Mouse (Mus musculus): ENCODE measurements around the gene Prss32. TPM values are rescaled to one million over a fixed set of nuclear protein-coding genes. Genes with fewer than 3 reads are reported as not detected.

The Prss32 gene
- polyA plus RNA-seq, 1 experiment = 0.14 TPM

DNA sequence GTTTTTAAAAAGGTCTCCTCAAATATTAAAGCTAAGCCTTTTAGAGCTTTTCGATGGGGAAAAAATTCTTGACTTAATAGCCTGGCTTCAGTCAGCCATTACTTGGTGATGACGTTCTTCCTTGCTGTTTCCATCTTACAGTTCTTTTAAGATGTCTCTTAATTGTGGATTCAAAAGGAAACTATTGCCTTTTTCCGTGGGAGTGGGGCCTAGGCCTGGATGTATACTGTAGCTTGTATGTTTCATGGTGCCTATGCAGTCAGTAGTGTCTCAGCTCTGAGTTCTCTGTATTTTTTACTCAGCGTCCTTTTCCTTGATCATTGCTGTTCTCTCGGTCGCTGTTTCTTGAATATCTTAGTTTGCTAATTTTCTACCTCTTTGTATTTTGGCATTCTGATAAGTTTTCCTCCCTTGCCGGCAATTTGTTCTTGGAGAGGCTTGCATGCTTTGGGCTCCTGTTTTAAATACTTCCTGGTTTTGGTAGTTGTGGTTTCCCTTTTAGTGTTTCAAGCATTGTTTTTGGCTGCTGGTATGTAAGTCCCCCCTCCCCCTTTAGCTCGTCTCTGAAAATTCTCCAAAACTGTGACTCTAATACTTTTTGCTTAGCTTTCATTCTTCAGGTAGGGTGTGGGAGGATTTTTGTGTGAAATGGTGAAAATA is 39.1 kb upstream of the Prss32 start:
- DNase-seq (ENCODE audit: low read depth in 1 of 2, low spot score in 2 of 2) = no peak
- H3K27ac ChIP-seq (ENCODE audit: insufficient read depth, low read length) = peak overlapping the region; percentile 95
- TF ChIP-seq CTCF (IDR thresholded peaks at IDR 0.05; ENCODE audit: extremely low read depth, insufficient read depth, insufficient read length, insufficient replicate concordance) (no peak), POLR2A (IDR thresholded peaks at IDR 0.05; ENCODE audit: low read depth, low read length) (no peak)
- peaks cover 11% of the 10 kb centered on the region for H3K4me1 ChIP-seq (ENCODE audit: control insufficient read depth, insufficient read depth, insufficient read length)
- H3K36me3 ChIP-seq (ENCODE audit: control insufficient read depth, insufficient read depth, low read length) = peaks cover 18% of the 10 kb centered on the region
- peak overlapping the region; percentile 90 for H3K4me3 ChIP-seq (ENCODE audit: extremely low read depth, insufficient read depth, insufficient read length)
- H3K27me3 ChIP-seq (ENCODE audit: control insufficient read depth, insufficient read depth, low read length) = no peaks in the 10 kb centered on the region
- WGBS = under 1% methylated on average over 8 of the region's 8 CpGs

DNA sequence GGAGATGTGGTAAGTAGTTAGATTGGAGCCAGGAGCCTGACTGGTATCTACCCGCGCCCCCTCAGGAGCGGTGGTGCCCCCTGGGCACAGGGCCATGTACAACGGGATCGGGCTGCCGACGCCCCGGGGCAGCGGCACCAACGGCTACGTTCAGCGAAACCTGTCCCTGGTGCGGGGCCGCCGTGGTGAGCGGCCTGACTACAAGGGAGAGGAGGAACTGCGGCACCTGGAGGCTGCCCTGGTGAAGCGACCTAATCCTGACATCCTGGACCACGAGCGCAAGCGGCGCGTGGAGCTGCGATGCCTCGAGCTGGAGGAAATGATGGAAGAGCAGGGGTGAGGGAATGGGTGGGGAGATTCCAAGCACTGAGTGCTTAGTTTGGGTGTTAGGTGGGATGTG is 36.8 kb upstream of the Prss32 start:
- no peak for DNase-seq (ENCODE audit: low read depth in 1 of 2, low spot score in 2 of 2)
- peaks cover 35% of the 10 kb centered on the region for H3K36me3 ChIP-seq (ENCODE audit: control insufficient read depth, insufficient read depth, low read length)
- no peak overlapping the region for H3K27ac ChIP-seq (ENCODE audit: insufficient read depth, low read length)
- H3K27me3 ChIP-seq (ENCODE audit: control insufficient read depth, insufficient read depth, low read length) = no peaks in the 10 kb centered on the region
- no peak for TF ChIP-seq POLR2A (IDR thresholded peaks at IDR 0.05; ENCODE audit: low read depth, low read length)
- TF ChIP-seq CTCF (IDR thresholded peaks at IDR 0.05; ENCODE audit: extremely low read depth, insufficient read depth, insufficient read length, insufficient replicate concordance) = no peak
- peaks cover 11% of the 10 kb centered on the region for H3K4me1 ChIP-seq (ENCODE audit: control insufficient read depth, insufficient read depth, insufficient read length)
- H3K4me3 ChIP-seq (ENCODE audit: extremely low read depth, insufficient read depth, insufficient read length) = peak overlapping the region; percentile 13; the same call in 1 of the 2 replicates
- 73% methylated on average over 25 of the region's 25 CpGs for WGBS

DNA sequence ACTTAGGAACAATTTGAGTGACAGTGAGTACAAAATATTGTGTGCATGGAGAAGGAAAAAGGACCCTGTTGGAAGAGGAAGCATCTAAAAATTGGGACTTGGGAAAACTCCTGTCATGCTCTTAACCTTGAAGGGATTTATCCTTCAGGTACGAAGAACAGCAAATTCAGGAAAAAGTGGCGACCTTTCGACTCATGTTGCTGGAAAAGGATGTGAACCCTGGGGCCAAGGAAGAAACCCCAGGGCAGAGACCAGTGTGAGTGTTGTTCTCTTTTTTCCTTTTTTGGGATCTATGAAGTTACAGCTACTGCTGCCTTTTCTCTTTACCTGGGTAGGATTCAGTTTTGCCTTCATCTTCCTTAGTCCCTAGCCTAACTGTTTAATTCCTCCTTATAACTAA is 35.7 kb upstream of the Prss32 start:
- H3K27ac ChIP-seq (ENCODE audit: insufficient read depth, low read length) = no peak overlapping the region
- no peak for TF ChIP-seq POLR2A (IDR thresholded peaks at IDR 0.05; ENCODE audit: low read depth, low read length)
- TF ChIP-seq CTCF (IDR thresholded peaks at IDR 0.05; ENCODE audit: extremely low read depth, insufficient read depth, insufficient read length, insufficient replicate concordance) = no peak
- no peaks in the 10 kb centered on the region for H3K27me3 ChIP-seq (ENCODE audit: control insufficient read depth, insufficient read depth, low read length)
- DNase-seq (ENCODE audit: low read depth in 1 of 2, low spot score in 2 of 2) = no peak
- H3K36me3 ChIP-seq (ENCODE audit: control insufficient read depth, insufficient read depth, low read length) = peaks cover 41% of the 10 kb centered on the region
- WGBS = 86% methylated on average over 3 of the region's 3 CpGs
- H3K4me3 ChIP-seq (ENCODE audit: extremely low read depth, insufficient read depth, insufficient read length) = no peak overlapping the region
- peaks cover 9% of the 10 kb centered on the region for H3K4me1 ChIP-seq (ENCODE audit: control insufficient read depth, insufficient read depth, insufficient read length)

DNA sequence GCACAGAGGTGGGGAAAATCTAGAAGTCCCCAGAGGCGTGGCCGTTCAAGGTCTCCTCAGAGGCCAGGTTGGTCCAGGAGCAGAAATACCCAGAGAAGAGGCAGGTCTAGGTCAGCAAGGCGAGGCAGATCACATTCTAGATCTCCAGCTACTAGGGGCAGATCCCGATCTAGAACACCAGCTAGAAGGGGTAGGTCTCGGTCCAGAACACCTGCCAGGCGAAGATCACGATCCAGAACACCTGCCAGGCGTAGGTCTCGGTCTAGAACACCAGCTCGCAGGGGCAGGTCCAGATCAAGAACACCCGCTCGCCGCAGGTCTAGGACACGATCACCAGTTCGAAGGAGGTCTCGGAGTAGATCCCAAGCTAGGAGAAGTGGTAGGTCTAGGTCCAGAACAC is 28.0 kb upstream of the Prss32 start:
- TF ChIP-seq POLR2A (IDR thresholded peaks at IDR 0.05; ENCODE audit: low read depth, low read length) (no peak), CTCF (IDR thresholded peaks at IDR 0.05; ENCODE audit: extremely low read depth, insufficient read depth, insufficient read length, insufficient replicate concordance) (no peak)
- peaks cover 77% of the 10 kb centered on the region for H3K36me3 ChIP-seq (ENCODE audit: control insufficient read depth, insufficient read depth, low read length)
- no peak for DNase-seq (ENCODE audit: low read depth in 1 of 2, low spot score in 2 of 2)
- no peak overlapping the region for H3K4me3 ChIP-seq (ENCODE audit: extremely low read depth, insufficient read depth, insufficient read length)
- no peak overlapping the region for H3K27ac ChIP-seq (ENCODE audit: insufficient read depth, low read length)
- no peaks in the 10 kb centered on the region for H3K27me3 ChIP-seq (ENCODE audit: control insufficient read depth, insufficient read depth, low read length)
- 96% methylated on average over 16 of the region's 16 CpGs for WGBS
- H3K4me1 ChIP-seq (ENCODE audit: control insufficient read depth, insufficient read depth, insufficient read length) = no peaks in the 10 kb centered on the region

DNA sequence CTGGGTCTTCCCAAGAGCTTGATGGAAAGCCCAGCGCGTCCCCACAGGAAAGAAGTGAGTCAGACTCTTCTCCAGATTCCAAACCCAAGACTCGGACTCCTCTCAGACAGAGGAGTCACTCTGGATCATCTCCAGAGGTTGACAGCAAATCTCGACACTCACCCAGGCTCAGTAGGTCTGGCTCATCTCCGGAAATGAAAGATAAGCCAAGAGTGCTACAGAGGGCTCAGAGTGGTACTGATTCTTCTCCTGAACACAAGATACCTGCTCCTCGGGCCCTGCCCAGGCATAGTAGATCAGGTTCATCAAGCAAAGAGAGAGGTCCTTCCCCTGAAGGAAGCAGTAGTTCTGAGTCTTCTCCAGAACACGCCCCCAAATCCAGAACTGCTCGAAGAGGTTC is 25.1 kb upstream of the Prss32 start:
- TF ChIP-seq POLR2A (IDR thresholded peaks at IDR 0.05; ENCODE audit: low read depth, low read length) = no peak
- TF ChIP-seq CTCF (IDR thresholded peaks at IDR 0.05; ENCODE audit: extremely low read depth, insufficient read depth, insufficient read length, insufficient replicate concordance) = no peak
- Histone ChIP-seq H3K27me3 (ENCODE audit: control insufficient read depth, insufficient read depth, low read length) (no peaks in the 10 kb centered on the region), H3K36me3 (ENCODE audit: control insufficient read depth, insufficient read depth, low read length) (peaks cover 80% of the 10 kb centered on the region), H3K27ac (ENCODE audit: insufficient read depth, low read length) (no peak overlapping the region), H3K4me1 (ENCODE audit: control insufficient read depth, insufficient read depth, insufficient read length) (no peaks in the 10 kb centered on the region), H3K4me3 (ENCODE audit: extremely low read depth, insufficient read depth, insufficient read length) (no peak overlapping the region)
- over 99% methylated on average over 8 of the region's 8 CpGs for WGBS
- no peak for DNase-seq (ENCODE audit: low read depth in 1 of 2, low spot score in 2 of 2)

DNA sequence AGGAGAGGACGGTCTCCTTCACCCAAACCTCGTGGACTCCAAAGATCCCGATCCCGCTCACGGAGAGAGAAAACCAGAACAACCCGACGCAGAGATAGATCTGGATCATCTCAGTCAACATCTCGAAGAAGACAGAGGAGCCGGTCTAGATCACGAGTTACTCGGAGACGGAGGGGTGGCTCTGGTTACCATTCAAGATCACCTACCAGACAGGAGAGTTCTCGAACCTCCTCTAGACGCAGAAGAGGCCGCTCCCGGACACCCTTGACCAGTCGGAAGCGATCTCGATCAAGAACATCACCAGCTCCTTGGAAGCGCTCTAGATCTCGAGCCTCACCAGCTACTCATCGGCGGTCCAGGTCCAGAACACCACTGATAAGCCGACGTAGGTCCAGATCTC is 24.4 kb upstream of the Prss32 start:
- 98% methylated on average over 25 of the region's 25 CpGs for WGBS
- Histone ChIP-seq H3K4me1 (ENCODE audit: control insufficient read depth, insufficient read depth, insufficient read length) (no peaks in the 10 kb centered on the region), H3K36me3 (ENCODE audit: control insufficient read depth, insufficient read depth, low read length) (peaks cover 81% of the 10 kb centered on the region), H3K27me3 (ENCODE audit: control insufficient read depth, insufficient read depth, low read length) (no peaks in the 10 kb centered on the region), H3K27ac (ENCODE audit: insufficient read depth, low read length) (no peak overlapping the region), H3K4me3 (ENCODE audit: extremely low read depth, insufficient read depth, insufficient read length) (no peak overlapping the region)
- DNase-seq (ENCODE audit: low read depth in 1 of 2, low spot score in 2 of 2) = no peak
- TF ChIP-seq CTCF (IDR thresholded peaks at IDR 0.05; ENCODE audit: extremely low read depth, insufficient read depth, insufficient read length, insufficient replicate concordance) = no peak
- no peak for TF ChIP-seq POLR2A (IDR thresholded peaks at IDR 0.05; ENCODE audit: low read depth, low read length)

DNA sequence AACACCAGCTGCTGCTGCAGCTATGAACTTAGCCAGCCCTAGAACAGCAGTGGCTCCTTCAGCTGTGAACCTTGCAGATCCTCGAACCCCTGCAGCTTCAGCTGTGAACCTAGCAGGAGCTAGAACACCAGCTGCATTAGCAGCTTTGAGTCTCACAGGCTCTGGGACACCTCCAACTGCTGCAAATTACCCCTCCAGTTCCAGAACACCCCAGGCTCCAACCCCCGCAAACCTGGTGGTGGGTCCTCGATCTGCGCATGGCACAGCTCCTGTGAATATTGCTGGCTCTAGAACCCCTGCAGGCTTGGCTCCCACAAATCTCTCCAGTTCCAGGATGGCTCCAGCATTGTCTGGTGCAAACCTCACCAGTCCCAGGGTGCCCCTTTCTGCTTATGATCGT is 22.9 kb upstream of the Prss32 start:
- TF ChIP-seq CTCF (IDR thresholded peaks at IDR 0.05; ENCODE audit: extremely low read depth, insufficient read depth, insufficient read length, insufficient replicate concordance) (no peak), POLR2A (IDR thresholded peaks at IDR 0.05; ENCODE audit: low read depth, low read length) (no peak)
- Histone ChIP-seq H3K4me3 (ENCODE audit: extremely low read depth, insufficient read depth, insufficient read length) (no peak overlapping the region), H3K27ac (ENCODE audit: insufficient read depth, low read length) (no peak overlapping the region), H3K4me1 (ENCODE audit: control insufficient read depth, insufficient read depth, insufficient read length) (no peaks in the 10 kb centered on the region), H3K36me3 (ENCODE audit: control insufficient read depth, insufficient read depth, low read length) (peaks cover 80% of the 10 kb centered on the region), H3K27me3 (ENCODE audit: control insufficient read depth, insufficient read depth, low read length) (no peaks in the 10 kb centered on the region)
- no peak for DNase-seq (ENCODE audit: low read depth in 1 of 2, low spot score in 2 of 2)
- WGBS = 94% methylated on average over 5 of the region's 5 CpGs
